Mouse (Mus musculus): ENCODE results near the gene Arsb.

DNA sequence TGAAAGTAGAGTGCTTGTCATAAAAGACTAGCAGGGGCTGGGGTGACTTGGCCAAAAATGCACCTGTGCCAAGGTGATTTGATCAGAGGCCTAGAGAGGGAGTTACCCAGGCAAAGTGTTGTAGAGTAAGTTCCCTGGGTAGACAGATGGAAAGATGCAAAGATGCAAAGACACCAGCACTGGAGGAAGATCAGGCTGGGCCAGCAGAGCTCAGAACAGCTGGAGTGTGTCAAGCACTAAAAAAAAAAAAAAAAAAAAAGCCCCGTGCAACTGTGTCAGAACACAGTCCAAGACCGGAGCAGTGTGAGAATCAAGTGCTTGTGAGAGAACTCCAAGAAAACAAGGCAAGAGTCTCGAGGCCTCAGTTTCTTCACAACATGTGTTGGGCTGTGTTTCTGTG, 148.1 kb downstream of the Arsb start:
- TF ChIP-seq CTCF (IDR thresholded peaks at IDR 0.05; ENCODE audit: low read depth, low read length): no peak
- no peak for TF ChIP-seq POLR2A (IDR thresholded peaks at IDR 0.05; ENCODE audit: borderline replicate concordance, low read depth, low read length)
